Mouse (Mus musculus) small intestine, adult 10 weeks (tissue): Measurements from ENCODE around the gene Smim17. TPM values are rescaled to one million over a fixed set of nuclear protein-coding genes. Genes with fewer than 3 reads are reported as not detected.

Experiments used
- polyA plus RNA-seq: library from polyadenylated mRNA; stranded (reverse); fragments of 350-450 nt; fragmentation: Illumina TruSeq; extraction: RNeasy Lipid Tissue Mini Kit (QIAGEN cat#74804); gene quantifications from one replicate; pipeline ENCODE4 v1.2.3, GENCODE M21; 2014; ENCODE audit warnings: low replicate concordance

The Smim17 gene
- polyA plus RNA-seq = not detected

GRCm38 (mm10) chr7:6397996-6398975, at the start of gene Smim17:
TSS of gene Smim17 (plus strand) at chr7:6398715.

DNA sequence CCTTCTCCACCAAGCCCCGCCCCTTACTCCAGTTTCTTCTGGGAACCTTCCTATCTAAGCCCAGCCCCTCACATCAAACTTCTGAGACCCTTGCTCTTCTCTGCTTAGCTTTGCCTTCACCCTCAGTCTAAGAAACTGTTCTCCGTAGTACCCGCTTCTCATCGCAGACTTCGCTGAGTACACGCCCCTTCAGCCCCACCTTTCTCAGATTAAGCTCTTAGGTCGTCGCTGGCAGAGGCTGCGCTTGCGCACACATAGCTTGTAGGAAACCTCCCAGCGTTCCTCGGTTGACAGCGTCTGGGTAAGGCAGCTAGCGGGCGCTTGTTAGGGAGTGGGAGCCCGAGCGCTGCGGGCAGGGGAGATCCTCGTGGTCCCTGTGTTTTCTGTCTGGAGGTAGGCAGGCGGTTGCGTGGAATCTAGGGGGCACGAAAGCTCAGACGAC, 35.4 kb upstream of the Smim17 start, which contains the start of gene Zfp78:
TSS of gene Zfp78 (plus strand) at position 234 of the 442 bp plus-strand sequence.

GRCm38 (mm10) chr7:6383044-6383455, 15.5 kb upstream of the Smim17 start, which contains the start of gene Zfp28:
TSS of gene Zfp28 (plus strand) at chr7:6383295.

GRCm38 (mm10) chr7:6410043-6410442, 11.5 kb downstream of the Smim17 start, which contains the start of gene Gm20715:
TSS of gene Gm20715 (plus strand) at chr7:6410277.

DNA sequence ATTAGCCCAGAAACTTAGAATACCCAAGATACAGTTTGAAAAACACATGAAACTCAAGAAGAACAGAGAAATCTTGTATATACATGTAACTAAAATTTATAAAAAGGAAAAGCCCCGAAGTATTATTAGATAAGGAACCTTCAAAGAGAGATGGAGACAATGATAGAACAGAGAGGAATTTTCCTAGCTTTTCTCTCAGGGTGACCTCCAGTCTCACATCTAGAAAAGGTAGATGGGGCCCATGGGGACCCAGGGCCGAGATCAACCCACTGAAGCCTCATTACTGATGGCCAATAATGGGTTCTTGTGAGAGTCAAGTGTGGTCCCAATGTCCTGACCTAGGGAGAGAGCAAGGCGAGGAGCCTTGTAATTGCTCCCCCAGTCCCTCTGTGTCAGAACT, 39.9 kb downstream of the Smim17 start, which contains the start of gene Olfr1344:
TSS of gene Olfr1344 (plus strand) at position 301 of the 400 bp plus-strand sequence.

DNA sequence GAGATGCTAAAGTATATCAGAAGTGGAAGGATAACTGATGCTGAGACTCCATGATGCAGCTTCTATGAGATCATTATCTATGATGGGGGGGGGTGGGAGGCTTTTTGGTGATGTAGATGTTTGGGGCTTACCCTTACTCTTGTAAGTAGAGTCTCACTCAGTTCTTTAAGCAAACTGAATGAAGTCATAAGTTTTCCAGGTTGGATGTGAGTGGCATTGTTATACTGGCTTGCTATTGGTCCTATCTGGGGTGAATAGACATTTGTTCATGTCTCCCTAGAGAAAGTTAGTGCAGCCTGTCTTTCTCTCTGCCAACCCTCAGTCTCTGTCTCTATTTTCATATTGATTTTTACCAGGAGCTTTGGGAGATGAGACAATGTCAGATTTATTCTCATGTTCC, 57.4 kb downstream of the Smim17 start, which contains the start of gene Olfr1336:
TSS of gene Olfr1336 (plus strand) at position 301 of the 400 bp plus-strand sequence.

GRCm38 (mm10) chr7:6466951-6467350, 68.4 kb downstream of the Smim17 start, which contains the start of gene Olfr1346:
TSS of gene Olfr1346 (plus strand) at chr7:6467101.

Other genes with a start within 250 kb of the Smim17 start
- 3.9 TPM for gene Zfp787, start 242.7 kb upstream of the Smim17 start, polyA plus RNA-seq
- 2.0 TPM for gene Zfp444, start 226.5 kb upstream of the Smim17 start, polyA plus RNA-seq
- gene Galp, start 201.6 kb upstream of the Smim17 start, polyA plus RNA-seq = not detected
- not detected for gene Zscan5b, start 176.4 kb upstream of the Smim17 start, polyA plus RNA-seq
- gene Epp13, start 146.0 kb upstream of the Smim17 start, polyA plus RNA-seq = not detected
- gene Zfp667, start 112.1 kb upstream of the Smim17 start, polyA plus RNA-seq = 3.2 TPM
- 2.0 TPM for gene Zfp583, start 67.4 kb upstream of the Smim17 start, polyA plus RNA-seq
- not detected for gene Gm3854, start 55.0 kb upstream of the Smim17 start, polyA plus RNA-seq
- gene Zfp78, start 35.4 kb upstream of the Smim17 start, polyA plus RNA-seq = 2.0 TPM
- 7.4 TPM for gene Zfp28, start 15.4 kb upstream of the Smim17 start, polyA plus RNA-seq
- not detected for gene Gm20715, start 11.6 kb downstream of the Smim17 start, polyA plus RNA-seq
- not detected for gene Olfr1344, start 40.0 kb downstream of the Smim17 start, polyA plus RNA-seq
- not detected for gene Olfr1336, start 57.5 kb downstream of the Smim17 start, polyA plus RNA-seq
- gene Olfr1346, start 68.4 kb downstream of the Smim17 start, polyA plus RNA-seq = not detected
- not detected for gene Olfr5, start 88.2 kb downstream of the Smim17 start, polyA plus RNA-seq
- gene Olfr1347, start 101.0 kb downstream of the Smim17 start, polyA plus RNA-seq = not detected
- gene Olfr1348, start 110.0 kb downstream of the Smim17 start, polyA plus RNA-seq = not detected
- not detected for gene Olfr1349, start 124.2 kb downstream of the Smim17 start, polyA plus RNA-seq
- gene Olfr1350, start 166.1 kb downstream of the Smim17 start, polyA plus RNA-seq = not detected